Mouse (Mus musculus): ENCODE measurements around the gene Dtnbp1. TPM values are rescaled to one million over a fixed set of nuclear protein-coding genes. Genes with fewer than 3 reads are reported as not detected.

Gene Dtnbp1
- polyA plus RNA-seq, 1 experiment from 2014 or later, result 93.0 TPM

GRCm38 (mm10) chr13:44918269-44918668 is 83.7 kb downstream of the Dtnbp1 start:
- no peaks in the 10 kb centered on the region for H3K27me3 ChIP-seq (ENCODE audit: insufficient read depth, low read length)
- no peak overlapping the region for H3K4me2 ChIP-seq (ENCODE audit: low read length)
- H3K9me3 ChIP-seq (replicated peaks; ENCODE audit: low read length), result no peaks in the 10 kb centered on the region
- WGBS, result 92% methylated on average over 2 of the region's 2 CpGs
- H3K9ac ChIP-seq (ENCODE audit: low read depth, low read length), result no peak overlapping the region
- H3K4me3 ChIP-seq (replicated peaks; ENCODE audit: low read depth, low read length), result no peak overlapping the region
- no peaks in the 10 kb centered on the region for H3K4me1 ChIP-seq (replicated peaks; ENCODE audit: insufficient read depth, low read length)
- no peak for DNase-seq (ENCODE audit: low spot score)
- TF ChIP-seq CTCF (IDR thresholded peaks at IDR 0.05; ENCODE audit: low read depth), result no peak
- H3K36me3 ChIP-seq (ENCODE audit: insufficient read depth, low read length), result peaks cover 86% of the 10 kb centered on the region
- no peak for ATAC-seq (replicated peaks; ENCODE audit: low FRiP score, low read depth)
- no peak overlapping the region for H3K27ac ChIP-seq

GRCm38 (mm10) chr13:44917202-44917601 is 84.7 kb downstream of the Dtnbp1 start:
- no peaks in the 10 kb centered on the region for H3K27me3 ChIP-seq (ENCODE audit: insufficient read depth, low read length)
- H3K9ac ChIP-seq (ENCODE audit: low read depth, low read length), result no peak overlapping the region
- no peak for TF ChIP-seq CTCF (IDR thresholded peaks at IDR 0.05; ENCODE audit: low read depth)
- DNase-seq (ENCODE audit: low spot score) (no peak), ATAC-seq (replicated peaks; ENCODE audit: low FRiP score, low read depth) (no peak)
- H3K27ac ChIP-seq, result no peak overlapping the region
- 92% methylated on average over 4 of the region's 4 CpGs for WGBS
- H3K4me1 ChIP-seq (replicated peaks; ENCODE audit: insufficient read depth, low read length), result no peaks in the 10 kb centered on the region
- H3K4me2 ChIP-seq (ENCODE audit: low read length), result no peak overlapping the region
- H3K9me3 ChIP-seq (replicated peaks; ENCODE audit: low read length), result no peaks in the 10 kb centered on the region
- H3K36me3 ChIP-seq (ENCODE audit: insufficient read depth, low read length), result peaks cover 87% of the 10 kb centered on the region
- H3K4me3 ChIP-seq (replicated peaks; ENCODE audit: low read depth, low read length), result no peak overlapping the region

- Histone ChIP-seq H3K4me1 (replicated peaks; ENCODE audit: insufficient read depth, low read length) (no peaks in the 10 kb centered on the region), H3K4me3 (replicated peaks; ENCODE audit: low read depth, low read length) (no peak overlapping the region), H3K27ac (no peak overlapping the region), H3K9me3 (replicated peaks; ENCODE audit: low read length) (no peaks in the 10 kb centered on the region), H3K36me3 (ENCODE audit: insufficient read depth, low read length) (peaks cover 79% of the 10 kb centered on the region), H3K27me3 (ENCODE audit: insufficient read depth, low read length) (no peaks in the 10 kb centered on the region), H3K4me2 (ENCODE audit: low read length) (no peak overlapping the region), H3K9ac (ENCODE audit: low read depth, low read length) (no peak overlapping the region)
- ATAC-seq (replicated peaks; ENCODE audit: low FRiP score, low read depth) (no peak), DNase-seq (ENCODE audit: low spot score) (peak; percentile 38)
- TF ChIP-seq CTCF (IDR thresholded peaks at IDR 0.05; ENCODE audit: low read depth), result peak; percentile 50
- WGBS, result 65% methylated on average over 4 of the region's 4 CpGs
Observed at GRCm38 (mm10) chr13:44915945-44916344, 86.0 kb downstream of the Dtnbp1 start.

GRCm38 (mm10) chr13:44915382-44915781 is 86.6 kb downstream of the Dtnbp1 start:
- Histone ChIP-seq H3K27me3 (ENCODE audit: insufficient read depth, low read length) (no peaks in the 10 kb centered on the region), H3K4me3 (replicated peaks; ENCODE audit: low read depth, low read length) (no peak overlapping the region), H3K9ac (ENCODE audit: low read depth, low read length) (no peak overlapping the region), H3K36me3 (ENCODE audit: insufficient read depth, low read length) (peaks cover 81% of the 10 kb centered on the region), H3K9me3 (replicated peaks; ENCODE audit: low read length) (no peaks in the 10 kb centered on the region), H3K4me2 (ENCODE audit: low read length) (no peak overlapping the region), H3K4me1 (replicated peaks; ENCODE audit: insufficient read depth, low read length) (no peaks in the 10 kb centered on the region), H3K27ac (no peak overlapping the region)
- no peak for TF ChIP-seq CTCF (IDR thresholded peaks at IDR 0.05; ENCODE audit: low read depth)
- 82% methylated on average over 5 of the region's 5 CpGs for WGBS
- ATAC-seq (replicated peaks; ENCODE audit: low FRiP score, low read depth) (no peak), DNase-seq (ENCODE audit: low spot score) (no peak)

- H3K4me2 ChIP-seq (ENCODE audit: low read length), result no peak overlapping the region
- no peaks in the 10 kb centered on the region for H3K27me3 ChIP-seq (ENCODE audit: insufficient read depth, low read length)
- H3K27ac ChIP-seq, result no peak overlapping the region
- WGBS, result 59% methylated on average over 7 of the region's 7 CpGs
- ATAC-seq (replicated peaks; ENCODE audit: low FRiP score, low read depth), result peak; percentile 60
- H3K9ac ChIP-seq (ENCODE audit: low read depth, low read length), result no peak overlapping the region
- no peak overlapping the region for H3K4me3 ChIP-seq (replicated peaks; ENCODE audit: low read depth, low read length)
- H3K9me3 ChIP-seq (replicated peaks; ENCODE audit: low read length), result no peaks in the 10 kb centered on the region
- peaks cover 77% of the 10 kb centered on the region for H3K36me3 ChIP-seq (ENCODE audit: insufficient read depth, low read length)
- DNase-seq (ENCODE audit: low spot score), result peak; percentile 50
- H3K4me1 ChIP-seq (replicated peaks; ENCODE audit: insufficient read depth, low read length), result no peaks in the 10 kb centered on the region
- TF ChIP-seq CTCF (IDR thresholded peaks at IDR 0.05; ENCODE audit: low read depth), result peak; percentile 61
Observed at GRCm38 (mm10) chr13:44913560-44913959, 88.4 kb downstream of the Dtnbp1 start.

GRCm38 (mm10) chr13:44912851-44913250 is 89.1 kb downstream of the Dtnbp1 start:
- Histone ChIP-seq H3K27ac (no peak overlapping the region), H3K4me1 (replicated peaks; ENCODE audit: insufficient read depth, low read length) (peaks cover 2% of the 10 kb centered on the region; the same call in 1 of the 2 replicates), H3K9ac (ENCODE audit: low read depth, low read length) (no peak overlapping the region), H3K4me2 (ENCODE audit: low read length) (no peak overlapping the region), H3K36me3 (ENCODE audit: insufficient read depth, low read length) (peaks cover 73% of the 10 kb centered on the region), H3K9me3 (replicated peaks; ENCODE audit: low read length) (no peaks in the 10 kb centered on the region), H3K4me3 (replicated peaks; ENCODE audit: low read depth, low read length) (no peak overlapping the region), H3K27me3 (ENCODE audit: insufficient read depth, low read length) (no peaks in the 10 kb centered on the region)
- TF ChIP-seq CTCF (IDR thresholded peaks at IDR 0.05; ENCODE audit: low read depth), result no peak
- ATAC-seq (replicated peaks; ENCODE audit: low FRiP score, low read depth), result no peak
- WGBS, result 78% methylated on average over 2 of the region's 2 CpGs
- no peak for DNase-seq (ENCODE audit: low spot score)

- 21% methylated on average over 1 of the region's 1 CpGs for WGBS
- Histone ChIP-seq H3K27ac (no peak overlapping the region), H3K36me3 (ENCODE audit: insufficient read depth, low read length) (peaks cover 55% of the 10 kb centered on the region), H3K9me3 (replicated peaks; ENCODE audit: low read length) (no peaks in the 10 kb centered on the region), H3K4me3 (replicated peaks; ENCODE audit: low read depth, low read length) (no peak overlapping the region), H3K4me2 (ENCODE audit: low read length) (no peak overlapping the region), H3K27me3 (ENCODE audit: insufficient read depth, low read length) (no peaks in the 10 kb centered on the region), H3K9ac (ENCODE audit: low read depth, low read length) (no peak overlapping the region), H3K4me1 (replicated peaks; ENCODE audit: insufficient read depth, low read length) (peaks cover 6% of the 10 kb centered on the region; the same call in 1 of the 2 replicates)
- ATAC-seq (replicated peaks; ENCODE audit: low FRiP score, low read depth), result no peak
- DNase-seq (ENCODE audit: low spot score), result no peak
- no peak for TF ChIP-seq CTCF (IDR thresholded peaks at IDR 0.05; ENCODE audit: low read depth)
Observed at GRCm38 (mm10) chr13:44908790-44909189, 93.2 kb downstream of the Dtnbp1 start.
